Mouse (Mus musculus): ENCODE data around the gene Heca.

DNA sequence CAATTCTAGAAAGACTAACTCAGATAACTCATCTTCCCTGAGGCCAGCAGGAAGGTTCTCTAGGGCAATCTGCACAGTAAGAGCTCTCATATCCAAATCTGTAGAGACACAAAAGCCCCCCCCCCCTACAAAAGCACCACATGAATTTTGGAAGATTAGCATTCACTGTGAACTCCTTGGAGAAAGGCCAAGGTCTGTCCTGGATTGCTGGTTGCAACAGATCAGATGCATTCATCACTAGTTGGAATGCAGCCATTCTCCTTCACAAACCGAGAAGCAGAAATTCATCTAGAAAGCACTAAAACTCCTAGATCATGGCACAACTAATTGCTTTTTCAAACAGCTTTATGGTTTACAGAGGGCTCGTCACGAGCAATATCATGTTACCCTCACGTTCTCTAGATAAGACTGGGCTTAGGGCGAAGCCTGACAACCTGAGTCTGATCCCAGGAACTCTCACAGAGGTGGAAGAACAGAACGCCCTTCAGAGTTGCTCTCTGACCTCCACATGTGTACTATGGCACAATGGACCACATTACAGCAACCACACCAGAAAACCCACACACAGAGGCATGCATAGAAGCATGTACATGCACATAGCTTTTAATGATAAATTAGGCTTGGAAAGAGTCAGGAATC lies 17.3 kb downstream of the Heca start:
- TF ChIP-seq CTCF (IDR thresholded peaks at IDR 0.05; ENCODE audit: extremely low read depth, insufficient read length, insufficient replicate concordance, low read depth, low read length) (no peak), POLR2A (IDR thresholded peaks at IDR 0.05; ENCODE audit: low read depth, low read length) (no peak)
